Mouse (Mus musculus) adrenal gland, postnatal 36 days (tissue): ENCODE data around the gene Spryd3. TPM values are rescaled to one million over a fixed set of nuclear protein-coding genes. Genes with fewer than 3 reads are reported as not detected.

Experiments used
- DNase-seq, 2 experiments: peaks; one replicate each; pipeline ENCODE4 v3.0.0; 2021; ENCODE audit warnings: mixed read lengths in 1 of 2
- total RNA-seq, 2 experiments: library from RNA; stranded (reverse); gene quantifications; 2 replicates each; pipeline ENCODE4 v1.2.3; 2021

Spryd3 gene
- total RNA-seq, 2 experiments from 2014 or later, result 34.4 to 42.4 TPM

DNA sequence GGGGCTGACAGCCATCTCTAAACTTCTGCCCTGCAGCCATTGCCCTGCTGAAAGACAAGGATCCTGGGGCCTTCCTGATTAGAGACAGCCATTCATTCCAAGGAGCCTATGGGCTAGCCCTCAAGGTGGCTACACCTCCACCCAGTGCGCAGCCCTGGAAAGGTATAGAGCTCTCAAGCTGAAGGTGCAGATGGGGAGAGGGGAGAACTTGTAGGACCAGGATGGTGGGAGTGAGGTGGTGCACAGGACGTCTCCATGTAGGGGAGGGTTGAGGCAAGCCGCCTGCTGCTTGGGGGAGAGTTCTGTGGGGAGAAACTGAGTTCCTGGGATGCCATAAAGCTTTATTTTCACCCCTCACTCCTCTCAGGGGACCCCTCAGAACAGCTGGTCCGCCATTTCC is 22.4 kb downstream of the Spryd3 start:
- DNase-seq, result no peak

DNA sequence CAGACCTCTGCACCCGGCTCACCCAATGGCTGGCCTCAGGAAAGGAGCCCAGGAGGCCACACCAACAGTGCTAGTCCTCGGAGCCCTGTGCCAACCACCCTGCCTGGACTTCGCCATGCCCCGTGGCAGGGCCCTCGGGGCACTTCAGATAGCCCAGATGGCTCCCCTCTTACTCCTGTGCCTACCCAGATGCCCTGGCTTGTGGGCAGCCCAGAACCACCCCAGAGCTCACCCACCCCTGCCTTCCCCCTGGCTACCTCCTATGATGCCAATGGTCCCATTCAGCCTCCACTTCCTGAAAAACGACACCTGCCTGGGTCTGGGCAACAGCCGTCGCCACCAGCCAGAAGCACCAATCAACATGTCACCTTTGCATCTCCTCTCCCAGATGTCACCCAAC is 23.2 kb downstream of the Spryd3 start:
- DNase-seq, result no peak

DNA sequence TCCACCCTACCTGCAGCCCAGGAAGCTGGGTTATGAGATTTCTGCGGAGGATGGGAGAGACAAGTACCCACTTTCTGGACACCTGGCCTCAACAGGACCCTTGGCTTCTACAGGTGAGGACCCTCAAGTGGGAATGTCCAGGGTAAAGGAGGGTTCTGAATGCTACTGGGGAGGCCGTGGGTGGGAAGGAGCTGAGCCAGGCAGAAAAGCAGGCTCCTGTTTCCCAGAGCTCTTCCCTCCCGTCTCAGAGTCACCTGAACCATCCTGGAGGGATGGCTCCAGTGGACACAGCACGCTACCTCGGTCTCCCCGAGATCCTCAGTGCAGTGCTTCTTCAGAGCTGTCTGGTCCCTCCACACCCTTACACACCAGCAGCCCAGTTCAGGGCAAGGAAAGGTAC is 23.9 kb downstream of the Spryd3 start:
- DNase-seq, result no peak

DNA sequence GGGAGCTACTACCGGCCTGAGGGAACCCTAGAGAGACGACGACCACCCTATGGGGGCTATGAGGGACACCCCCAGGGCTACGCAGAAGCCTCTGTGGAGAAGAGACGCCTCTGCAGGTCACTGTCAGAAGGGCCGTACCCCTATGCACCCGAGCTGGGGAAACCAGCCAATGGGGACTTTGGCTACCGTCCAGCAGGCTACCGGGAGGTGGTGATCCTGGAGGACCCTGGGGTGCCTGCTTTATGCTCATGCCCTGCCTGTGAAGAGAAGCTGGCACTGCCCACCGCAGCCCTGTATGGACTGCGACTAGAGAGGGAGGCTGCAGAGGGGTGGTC is 24.6 kb downstream of the Spryd3 start:
- no peak for DNase-seq

DNA sequence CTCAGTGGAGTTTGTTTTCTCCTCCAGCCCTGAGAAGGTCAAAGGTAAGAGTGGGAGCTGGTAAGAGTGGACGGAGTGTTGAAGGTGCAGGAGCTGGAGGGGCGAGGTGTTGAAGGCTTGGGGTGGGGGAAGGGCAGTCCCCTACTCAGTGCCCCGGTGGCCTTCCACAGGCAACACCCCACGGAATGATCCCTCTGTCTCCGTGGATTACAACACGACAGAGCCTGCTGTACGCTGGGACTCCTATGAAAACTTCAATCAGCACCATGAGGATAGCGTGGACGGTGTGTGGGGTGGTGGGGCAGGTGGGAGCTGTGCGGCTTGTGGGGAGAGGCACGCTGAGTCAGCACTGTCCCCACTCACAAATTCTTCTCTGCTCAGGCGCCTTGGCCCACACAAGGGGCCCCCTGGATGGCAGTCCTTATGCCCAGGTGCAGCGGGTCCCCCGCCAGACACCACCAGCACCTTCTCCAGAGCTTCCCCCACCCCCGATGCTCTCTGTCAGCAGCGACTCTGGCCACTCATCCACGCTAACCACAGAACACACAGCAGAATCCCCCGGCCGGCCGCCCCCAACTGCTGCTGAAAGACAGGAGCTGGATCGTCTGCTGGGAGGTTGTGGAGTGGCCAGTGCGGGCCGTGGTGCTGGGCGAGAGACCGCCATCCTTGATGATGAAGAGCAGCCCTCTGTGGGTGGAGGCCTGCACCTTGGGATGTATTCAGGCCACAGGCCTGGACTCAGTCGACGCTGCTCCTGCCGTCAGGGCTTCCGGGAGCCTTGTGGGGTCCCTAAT is 25.1 kb downstream of the Spryd3 start:
- DNase-seq, result no peak

DNA sequence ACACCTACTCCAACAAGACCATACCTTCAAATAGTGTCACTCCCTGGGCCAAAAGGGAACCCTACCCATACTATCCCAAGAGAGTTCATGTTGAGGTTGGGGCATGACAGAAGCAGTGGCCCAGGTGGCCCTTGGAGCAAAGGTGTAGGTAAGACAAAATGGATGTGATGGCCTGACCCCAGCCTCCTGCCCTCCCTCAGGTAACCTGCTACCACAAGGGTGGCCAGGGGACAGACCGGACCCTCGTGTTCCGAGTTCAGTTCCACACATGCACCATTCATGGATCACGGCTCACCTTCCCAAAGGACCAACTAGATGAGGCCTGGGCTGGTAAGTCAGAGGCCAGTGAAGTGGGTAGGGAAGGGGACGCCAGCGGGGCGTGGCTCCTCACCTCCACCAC is 25.8 kb downstream of the Spryd3 start:
- no peak for DNase-seq

DNA sequence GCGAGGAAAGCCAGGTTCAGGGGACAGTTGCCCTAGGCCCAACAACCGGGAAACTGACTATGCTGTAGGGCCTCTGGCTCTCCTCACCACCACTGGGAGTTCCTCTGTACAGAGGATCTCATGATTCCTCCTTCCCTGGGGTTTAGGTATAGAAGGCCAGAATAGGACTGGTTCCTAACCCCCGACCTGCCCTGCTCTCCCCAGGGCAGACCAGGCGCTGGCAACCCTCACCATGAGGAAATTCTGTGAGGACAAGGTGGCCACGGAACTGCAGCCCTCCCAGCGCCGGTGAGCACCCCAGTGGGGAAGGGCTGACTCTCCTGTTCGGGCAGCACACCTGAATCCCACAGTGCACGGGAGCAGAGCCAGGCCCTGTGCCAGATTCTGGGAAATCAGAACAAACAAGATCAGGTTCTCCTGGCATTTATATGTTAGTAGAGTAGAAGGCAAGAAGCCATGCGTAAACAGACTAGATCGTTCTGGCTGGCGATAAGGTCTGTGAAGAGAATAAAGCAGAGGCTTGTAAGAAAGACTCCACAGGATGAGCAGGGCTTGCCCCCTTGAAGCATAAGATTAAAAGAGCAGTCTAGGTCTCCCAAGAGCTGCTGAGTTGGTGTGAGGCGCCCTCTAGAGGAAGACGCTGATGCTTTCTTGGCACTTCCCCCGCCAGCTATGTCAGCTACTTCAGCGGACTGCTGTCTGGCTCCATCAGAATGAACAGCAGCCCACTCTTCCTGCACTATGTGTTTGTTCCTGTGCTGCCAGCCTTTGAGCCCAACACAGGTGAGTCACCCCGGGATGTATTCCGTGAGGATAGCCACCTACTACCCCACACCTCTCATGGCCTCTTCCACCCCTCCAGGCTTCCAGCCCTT is 27.1 kb downstream of the Spryd3 start:
- DNase-seq, result peak; percentile 78 to 86

DNA sequence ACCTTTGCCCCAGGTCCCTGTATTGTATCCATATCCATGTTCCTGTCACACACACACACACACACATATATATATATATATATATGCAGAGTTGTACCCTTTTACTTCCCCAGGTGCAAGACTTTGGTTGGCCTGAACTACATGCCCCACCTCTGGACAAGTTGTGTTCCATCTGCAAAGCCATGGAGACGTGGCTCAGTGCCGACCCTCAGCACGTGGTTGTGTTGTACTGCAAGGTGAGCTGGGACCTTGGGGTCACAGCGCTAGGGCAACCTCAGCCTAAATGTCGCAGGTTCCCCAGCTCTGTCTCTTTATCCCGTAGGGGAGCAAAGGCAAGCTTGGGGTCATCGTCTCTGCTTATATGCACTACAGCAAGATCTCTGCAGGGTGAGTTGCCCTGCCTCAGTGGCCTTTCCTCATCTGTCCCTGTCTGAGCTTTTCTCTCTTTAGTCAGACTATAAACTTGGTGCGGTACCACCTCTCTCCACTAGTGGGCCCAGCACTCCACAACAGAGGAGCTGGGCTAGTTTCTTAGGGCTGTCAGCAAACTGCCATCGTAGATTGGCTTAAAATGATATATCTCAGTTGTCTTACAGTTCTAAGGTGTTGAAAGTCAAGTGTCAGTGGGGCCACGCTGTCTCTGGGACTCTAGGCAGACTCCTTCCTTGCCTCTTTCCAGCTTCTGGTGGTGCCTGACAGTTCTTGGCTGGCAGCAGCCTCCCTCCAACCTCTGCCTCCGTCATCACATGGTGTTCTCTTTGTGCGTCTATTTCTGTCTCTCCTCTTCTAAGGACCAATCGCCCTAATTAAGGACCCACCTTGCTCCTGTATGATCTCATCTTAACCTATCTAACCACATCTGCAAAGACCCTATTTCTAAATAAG is 28.1 kb downstream of the Spryd3 start:
- DNase-seq, result peak; percentile 69 to 76

DNA sequence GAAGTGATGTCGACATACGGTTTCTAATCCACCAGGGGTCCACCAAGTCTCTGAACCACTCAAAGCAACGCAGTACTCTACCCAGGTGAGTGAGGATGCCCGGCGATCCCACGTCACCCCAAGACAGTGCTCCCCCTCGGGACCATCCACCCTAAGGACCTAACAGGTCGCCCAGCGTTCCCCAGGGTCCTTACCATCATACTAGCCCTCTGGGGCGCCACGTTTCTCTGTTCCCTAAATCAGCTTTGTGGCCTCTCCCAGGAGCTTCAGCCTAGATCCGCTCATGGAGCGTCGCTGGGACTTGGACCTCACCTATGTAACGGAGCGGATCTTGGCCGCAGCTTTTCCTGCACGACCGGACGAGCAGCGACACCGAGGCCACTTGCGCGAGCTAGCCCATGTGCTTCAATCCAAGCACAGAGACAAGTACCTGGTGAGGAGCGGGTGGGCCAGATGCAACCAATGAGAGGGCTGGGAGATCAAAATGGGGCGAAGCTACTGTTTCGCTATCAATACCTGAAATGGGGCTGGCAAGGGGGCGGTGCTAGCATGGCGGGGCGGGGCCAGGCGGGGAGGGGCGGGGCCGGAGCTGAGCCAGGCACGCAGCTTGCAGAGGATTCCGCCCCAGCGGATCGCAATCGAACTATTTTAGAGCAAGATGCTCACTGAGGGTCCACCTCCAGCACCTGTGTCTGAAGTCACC is 29.1 kb downstream of the Spryd3 start:
- peak in 1 of 2 experiments; percentile 66 for DNase-seq

DNA sequence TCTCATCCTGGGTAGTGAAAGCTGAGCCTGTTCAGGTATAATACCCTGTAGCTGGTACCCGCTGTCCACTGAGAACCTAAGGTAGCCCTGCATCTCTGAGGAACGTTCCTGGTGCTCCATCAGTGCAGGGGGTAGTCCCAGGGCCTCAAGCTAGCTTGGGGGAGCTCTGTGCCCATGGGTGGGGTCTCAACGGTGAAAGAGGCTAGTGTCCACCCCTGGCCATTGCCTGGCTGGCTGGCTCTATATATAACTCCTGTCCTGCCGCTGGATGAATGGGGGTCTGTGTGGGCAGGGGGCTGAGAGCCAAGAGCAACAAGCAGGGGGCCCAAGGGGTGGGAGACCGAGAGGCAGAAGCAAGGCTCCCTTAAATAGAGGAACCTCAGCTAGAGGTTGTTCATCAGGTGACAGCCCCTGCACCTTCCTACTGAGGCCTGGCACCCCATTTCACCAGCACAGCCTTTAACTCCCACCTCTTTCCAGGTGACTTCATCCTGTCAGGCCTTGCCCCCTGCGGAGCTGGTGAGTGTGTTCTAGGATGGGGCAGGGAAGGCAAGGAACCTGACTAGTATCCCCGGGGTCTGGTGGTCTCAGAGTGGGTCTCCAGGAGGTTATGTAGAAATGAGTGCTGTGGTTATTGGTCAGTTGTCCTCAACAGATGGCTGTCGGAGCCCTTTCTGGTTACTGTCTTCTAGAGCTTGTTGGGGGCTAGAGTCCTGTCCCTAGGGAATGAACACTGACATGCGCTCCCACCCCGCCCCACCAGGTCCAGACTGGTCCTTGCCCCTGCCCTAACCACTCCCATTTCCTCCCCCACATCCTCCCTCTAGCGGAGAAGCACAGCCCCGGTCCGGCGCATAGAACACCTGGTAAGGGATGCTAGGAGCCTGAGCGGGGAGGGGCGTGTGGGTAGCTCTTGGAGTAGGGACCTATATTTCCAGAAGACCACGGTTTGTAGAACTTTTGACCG is 30.0 kb downstream of the Spryd3 start:
- DNase-seq, result no peak

DNA sequence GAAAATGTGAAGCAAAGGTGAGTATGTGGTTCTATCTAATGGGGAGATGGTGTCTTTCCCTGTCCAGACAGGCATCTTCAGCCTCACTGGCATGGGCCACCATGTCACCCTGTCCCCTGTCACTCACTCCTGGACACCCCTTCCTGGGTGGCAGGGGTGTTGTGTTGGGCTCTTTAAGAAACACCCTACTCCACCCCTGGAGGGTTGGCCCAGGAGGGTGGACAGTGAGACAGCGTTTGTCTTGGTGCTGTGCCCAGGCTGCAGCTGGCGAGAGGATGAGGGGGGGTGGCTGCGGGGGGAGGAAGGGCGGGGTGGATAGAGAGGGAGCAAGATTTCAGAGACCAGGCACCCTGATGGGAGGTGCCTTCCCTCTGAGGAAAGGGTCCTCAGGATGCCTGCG is 30.7 kb downstream of the Spryd3 start:
- DNase-seq, result peak; percentile 88 to 89

DNA sequence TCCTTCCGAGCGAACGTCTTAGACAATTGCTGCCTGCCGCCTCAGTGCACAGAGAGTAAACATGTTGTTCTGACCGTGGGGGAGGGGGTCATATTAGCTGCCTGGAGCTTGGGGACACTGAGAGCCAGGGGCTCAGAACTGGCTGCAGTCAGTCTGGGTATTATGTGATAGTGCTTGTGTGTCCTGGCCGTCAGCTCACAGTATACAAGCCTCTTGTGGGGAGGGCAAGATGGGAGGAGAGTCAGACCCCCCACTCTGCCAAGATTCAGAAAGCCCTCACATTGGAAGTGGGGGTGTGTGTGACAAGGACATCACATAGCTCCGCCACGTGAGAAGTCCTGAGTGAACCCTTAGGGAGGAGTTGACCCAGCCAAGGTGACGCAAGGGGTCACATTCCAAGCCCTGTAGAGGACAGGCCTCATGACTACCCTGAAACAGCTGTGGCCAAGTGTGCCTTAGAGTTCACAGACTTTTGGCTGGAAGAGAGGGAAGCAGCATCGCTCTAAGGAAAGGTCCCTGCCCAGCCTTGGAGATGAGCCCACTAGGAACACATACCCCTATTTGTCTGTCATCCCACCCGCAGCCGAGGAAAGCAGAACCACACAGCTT is 32.0 kb downstream of the Spryd3 start:
- DNase-seq, result peak; percentile 79 to 83

DNA sequence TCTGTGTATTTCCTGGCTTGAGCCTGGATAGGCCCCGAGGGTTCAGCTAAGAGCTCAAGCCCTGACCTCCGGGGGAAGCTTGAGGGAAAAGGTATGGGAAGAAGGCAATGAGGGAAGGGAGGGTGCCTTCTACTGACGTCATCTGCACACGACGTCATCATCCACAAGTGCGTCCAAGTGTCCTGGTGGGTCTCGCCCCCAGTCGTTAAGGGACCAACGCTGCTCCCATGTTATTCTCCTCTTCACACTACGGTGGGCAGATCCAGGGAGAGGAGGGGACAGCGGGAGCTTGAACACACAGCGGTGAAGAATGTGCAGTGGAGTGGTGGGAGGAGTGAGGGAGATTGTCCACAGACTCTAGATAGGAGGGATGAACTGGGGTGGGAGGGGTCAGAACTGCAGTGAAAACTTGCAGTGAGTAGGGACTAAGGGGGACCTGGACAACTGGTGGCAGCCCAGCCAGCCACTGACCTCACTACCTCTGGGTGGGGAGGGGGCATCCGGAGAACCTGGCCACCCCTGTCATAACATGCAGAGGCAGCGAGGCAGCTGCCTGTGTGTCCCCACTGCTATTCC is 32.6 kb downstream of the Spryd3 start:
- no peak for DNase-seq

DNA sequence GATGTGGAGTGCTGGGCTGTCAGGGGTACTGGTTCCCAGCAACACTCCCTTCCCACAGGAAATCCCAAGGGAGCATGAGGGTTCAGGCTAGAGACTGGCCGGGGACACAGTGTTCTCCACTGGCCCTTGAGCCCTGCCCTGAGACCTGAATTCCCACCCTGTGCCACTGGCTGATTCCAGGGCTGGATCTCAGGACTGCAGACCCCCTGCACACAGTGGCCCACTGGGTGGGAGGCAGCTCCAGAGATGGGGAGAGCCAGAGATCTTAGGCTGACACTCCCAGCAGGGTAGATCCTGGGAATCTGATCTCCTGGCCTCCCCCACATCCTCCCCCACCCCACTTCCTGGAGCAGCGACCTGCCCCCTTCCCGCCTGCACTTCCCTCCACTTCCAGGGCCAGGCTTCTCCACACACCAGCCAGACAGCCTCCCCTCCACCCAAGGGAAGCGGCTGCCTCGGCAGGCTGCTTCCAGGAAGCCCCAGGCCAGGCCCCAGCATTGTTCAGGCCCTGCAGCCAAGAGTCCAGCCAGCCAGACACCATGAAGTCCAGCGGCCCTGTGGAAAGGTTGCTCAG is 33.4 kb downstream of the Spryd3 start:
- DNase-seq, result peak; percentile 70 to 78

DNA sequence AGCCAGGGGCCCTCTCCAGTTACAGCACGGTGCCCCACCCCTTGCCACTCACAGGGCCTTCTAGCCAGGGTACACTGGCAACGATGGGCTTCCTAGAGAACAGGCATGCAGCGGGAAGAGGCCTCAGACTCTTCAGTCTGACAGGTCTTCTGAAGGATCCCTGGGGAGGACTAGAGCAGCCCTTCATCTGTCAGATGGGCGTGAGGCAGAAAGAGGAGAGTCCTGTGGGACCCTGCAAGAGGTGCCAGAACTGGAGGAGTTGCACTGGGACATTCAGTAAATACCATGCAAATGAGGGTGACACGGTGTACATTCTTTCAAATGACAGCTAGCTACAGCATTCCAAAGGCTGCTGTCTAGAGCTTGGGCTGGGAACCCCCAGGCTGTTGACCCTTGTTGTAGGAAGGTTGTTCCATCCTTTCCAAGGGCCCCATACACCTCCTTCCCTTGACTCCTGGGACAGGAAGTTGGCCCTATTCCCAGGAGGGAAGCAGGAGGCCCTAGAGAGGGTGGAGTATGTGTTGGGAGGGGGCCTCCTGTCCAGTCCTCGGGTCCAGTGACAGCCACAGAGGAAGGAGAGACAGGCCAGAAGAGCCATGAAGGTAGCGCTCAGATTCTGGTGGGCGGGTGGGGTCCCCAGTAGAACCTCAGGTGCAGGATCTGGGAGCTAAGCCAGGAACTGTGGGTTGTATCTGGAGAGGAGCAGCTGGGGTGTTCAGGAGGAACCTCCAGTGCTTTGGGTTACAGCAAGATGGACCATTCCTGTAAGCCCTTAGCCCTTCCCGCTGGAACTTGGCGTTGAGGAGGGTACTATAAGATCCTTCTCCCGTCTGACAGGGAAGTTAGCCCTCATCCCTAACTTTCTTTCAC is 34.1 kb downstream of the Spryd3 start:
- peak; percentile 66 to 67 for DNase-seq

DNA sequence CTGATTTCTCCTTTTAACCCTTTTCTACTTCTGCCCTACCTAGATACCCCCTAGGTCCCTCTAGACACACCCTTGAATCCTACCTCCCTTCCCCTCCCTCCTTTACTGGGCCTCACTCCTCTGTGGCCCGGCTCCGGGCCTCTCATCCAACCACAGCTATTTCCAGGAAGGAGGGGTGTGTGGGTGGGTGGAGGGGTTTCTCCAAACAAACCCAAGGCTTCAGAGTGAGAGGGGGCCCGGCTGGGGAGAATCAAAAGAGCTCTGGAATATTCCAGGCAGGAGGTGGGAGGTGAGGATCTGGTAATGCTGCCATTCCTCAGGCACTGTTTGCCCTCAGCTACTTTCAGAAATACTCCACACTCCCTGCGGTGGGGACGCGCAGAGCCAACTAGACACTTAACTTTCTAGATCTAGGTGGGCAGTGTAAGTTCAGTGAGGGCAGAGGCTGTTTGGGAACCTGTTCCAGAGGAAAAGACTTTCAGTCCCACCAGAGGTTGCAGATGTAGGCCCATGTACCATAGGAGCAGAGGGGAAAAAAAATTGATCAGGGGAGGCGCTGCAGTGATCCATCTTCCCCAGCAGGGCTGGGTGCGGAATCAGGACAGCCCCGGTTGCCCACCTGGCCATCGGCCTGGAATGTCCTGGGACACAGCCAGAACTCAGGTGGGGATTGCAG is 34.9 kb downstream of the Spryd3 start:
- no peak for DNase-seq

DNA sequence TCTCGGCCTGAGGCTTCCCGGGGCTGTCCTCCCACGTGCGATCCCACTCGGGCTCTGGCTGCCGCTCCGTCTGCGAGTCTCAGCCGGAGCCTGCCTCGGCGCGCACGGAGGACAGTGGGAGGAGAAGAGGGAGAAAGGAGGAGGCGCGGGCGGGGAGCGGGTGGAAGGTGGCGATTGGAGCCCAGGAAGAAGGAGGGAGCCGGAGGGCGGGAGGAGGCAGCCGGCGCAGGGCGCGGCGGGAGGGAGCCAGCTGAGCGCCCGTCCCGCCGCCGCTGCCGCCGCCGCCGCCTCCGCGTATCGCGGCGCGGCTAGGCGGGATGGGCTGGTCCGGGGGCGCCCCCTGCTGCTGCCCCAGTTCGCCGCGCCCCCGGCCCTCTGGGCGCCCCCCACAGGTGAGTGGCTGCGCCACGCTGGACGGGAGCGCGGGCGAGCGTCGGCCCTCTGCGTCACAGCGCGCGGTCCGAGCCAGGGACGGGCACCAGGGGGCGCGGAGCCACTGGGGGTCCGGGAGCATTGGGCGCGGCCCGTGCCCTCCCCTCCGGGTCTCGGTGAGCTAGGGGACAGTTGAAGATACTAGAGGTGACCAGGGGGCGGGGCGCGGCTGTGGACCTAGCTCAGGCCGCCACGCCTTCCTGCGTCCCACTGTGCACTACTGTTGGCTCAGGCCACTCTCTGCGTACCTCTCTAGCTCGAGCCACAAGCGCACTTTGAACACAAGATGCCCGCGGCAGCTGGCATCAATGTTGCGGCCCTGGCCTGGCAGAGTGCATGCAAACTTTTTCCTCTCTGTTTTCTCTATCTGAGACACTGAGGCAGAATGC is 35.7 kb downstream of the Spryd3 start, which contains the start of gene Tns2:
Tns2 (plus strand) TSS at position 253 of the 821 bp plus-strand sequence.
- DNase-seq, result peak; percentile 93
